Mouse (Mus musculus) frontal cortex, postnatal 25 days (tissue): ENCODE measurements at regions not wholly inside any gene's neighbourhood (a gene's known extent, or its start where the extent isn't known, plus 50 kb on each side); places are given as distances from the start of the nearest gene placed in this dataset.

Source experiments
- DNase-seq, 2 experiments: peaks; one replicate each; pipeline ENCODE4 v3.0.0; 2022; ENCODE audit warnings: low spot score in 2 of 2

GRCm38 (mm10) chr10:39219366-39219765, 55.8 kb upstream of the Ccn6 start:
- DNase-seq = no peak

- no peak for DNase-seq
These were observed 54.6 kb upstream of the Ccn6 start for GRCm38 (mm10) chr10:39218151-39218550.

GRCm38 (mm10) chr10:39216142-39216904, 52.7 kb upstream of the Ccn6 start:
- no peak for DNase-seq

- no peak for DNase-seq
These were observed 51.0 kb upstream of the Ccn6 start for GRCm38 (mm10) chr10:39214563-39214962.
